Mouse (Mus musculus) embryonic fibroblast, embryonic 13.5 days (primary cell): ENCODE data around the gene Insyn1.

Experiments used
- CTCF ChIP-seq: IDR thresholded peaks from 2 replicates; pipeline ENCODE4 v1.5.1; 2011; ENCODE audit warnings: mild to moderate bottlenecking, control low read depth, low read length, moderate library complexity, borderline replicate concordance; ENCODE audit not compliant: insufficient read depth
- POLR2A ChIP-seq: IDR thresholded peaks from 2 replicates; pipeline ENCODE4 v1.6.1; 2011; ENCODE audit warnings: low read depth, mild to moderate bottlenecking, control low read depth, low read length, moderate library complexity

- TF ChIP-seq POLR2A (no peak), CTCF (no peak)
Measured at GRCm38 (mm10) chr9:58519953-58520352, 31.6 kb downstream of the Insyn1 start.
